Mouse (Mus musculus): Measurements from ENCODE around the gene Fshr.

Gene Fshr

GRCm38 (mm10) chr17:89034627-89035026 is 165.8 kb downstream of the Fshr start:
- DNase-seq (ENCODE audit: low read depth, low spot score), result no peak

- no peak for DNase-seq (ENCODE audit: low read depth, low spot score)
These were observed 167.5 kb downstream of the Fshr start for GRCm38 (mm10) chr17:89032981-89033380.

- no peak for DNase-seq (ENCODE audit: low read depth, low spot score)
These were observed 181.0 kb downstream of the Fshr start for GRCm38 (mm10) chr17:89019518-89019917.

GRCm38 (mm10) chr17:89017002-89017401 is 183.5 kb downstream of the Fshr start:
- no peak for DNase-seq (ENCODE audit: low read depth, low spot score)

GRCm38 (mm10) chr17:89013691-89014090 is 186.8 kb downstream of the Fshr start:
- DNase-seq (ENCODE audit: low read depth, low spot score), result no peak

- DNase-seq (ENCODE audit: low read depth, low spot score), result no peak
These were observed 191.4 kb downstream of the Fshr start for GRCm38 (mm10) chr17:89009117-89009516.

- DNase-seq (ENCODE audit: low read depth, low spot score), result no peak
These were observed 191.8 kb downstream of the Fshr start for GRCm38 (mm10) chr17:89008680-89009079.

GRCm38 (mm10) chr17:89005959-89006358 is 194.5 kb downstream of the Fshr start:
- DNase-seq (ENCODE audit: low read depth, low spot score), result no peak

- DNase-seq (ENCODE audit: low read depth, low spot score), result no peak
These were observed 200.6 kb downstream of the Fshr start for GRCm38 (mm10) chr17:88999907-89000306.

- no peak for DNase-seq (ENCODE audit: low read depth, low spot score)
These were observed 202.2 kb downstream of the Fshr start for GRCm38 (mm10) chr17:88998243-88998642.

- DNase-seq (ENCODE audit: low read depth, low spot score), result no peak
These were observed 209.2 kb downstream of the Fshr start for GRCm38 (mm10) chr17:88991238-88991637.

- no peak for DNase-seq (ENCODE audit: low read depth, low spot score)
These were observed 219.6 kb downstream of the Fshr start for GRCm38 (mm10) chr17:88980708-88981355.

- no peak for DNase-seq (ENCODE audit: low read depth, low spot score)
These were observed 225.9 kb downstream of the Fshr start for GRCm38 (mm10) chr17:88974538-88974937.

GRCm38 (mm10) chr17:88966028-88966427 is 234.4 kb downstream of the Fshr start:
- DNase-seq (ENCODE audit: low read depth, low spot score), result no peak

GRCm38 (mm10) chr17:88954011-88954410 is 246.5 kb downstream of the Fshr start:
- DNase-seq (ENCODE audit: low read depth, low spot score), result peak; percentile 1

- no peak for DNase-seq (ENCODE audit: low read depth, low spot score)
These were observed 262.3 kb downstream of the Fshr start for GRCm38 (mm10) chr17:88938153-88938681.

- no peak for DNase-seq (ENCODE audit: low read depth, low spot score)
These were observed 262.9 kb downstream of the Fshr start for GRCm38 (mm10) chr17:88937341-88938152.

GRCm38 (mm10) chr17:88936941-88937340 is 263.5 kb downstream of the Fshr start:
- no peak for DNase-seq (ENCODE audit: low read depth, low spot score)
